Mouse (Mus musculus) heart, postnatal 36 days (tissue): ENCODE measurements around the gene Cmpk2. TPM values are rescaled to one million over a fixed set of nuclear protein-coding genes. Genes with fewer than 3 reads are reported as not detected.
A peak's percentile ranks its signal among the peaks of the same experiment; 100 is the strongest.
"Not testable (repeated sequence)": the region's sequence is repeated elsewhere in the genome, so short reads cannot be mapped to it uniquely, and the experiment has no call there.

Source experiments
- DNase-seq, 2 experiments: peaks; one replicate each; pipeline ENCODE4 v3.0.0; 2021 to 2022
- intact Hi-C: fragments of 180-260 bp; cut with DNase I; formaldehyde crosslinking; loops from one replicate; pipeline ENCODE4 v1.15.1; 2025
- total RNA-seq, 2 experiments: library from RNA; stranded (reverse); gene quantifications; 2 replicates each; pipeline ENCODE4 v1.2.3; 2021

The Cmpk2 gene
- total RNA-seq, 2 experiments from 2014 or later: 4.6 to 9.9 TPM

DNA sequence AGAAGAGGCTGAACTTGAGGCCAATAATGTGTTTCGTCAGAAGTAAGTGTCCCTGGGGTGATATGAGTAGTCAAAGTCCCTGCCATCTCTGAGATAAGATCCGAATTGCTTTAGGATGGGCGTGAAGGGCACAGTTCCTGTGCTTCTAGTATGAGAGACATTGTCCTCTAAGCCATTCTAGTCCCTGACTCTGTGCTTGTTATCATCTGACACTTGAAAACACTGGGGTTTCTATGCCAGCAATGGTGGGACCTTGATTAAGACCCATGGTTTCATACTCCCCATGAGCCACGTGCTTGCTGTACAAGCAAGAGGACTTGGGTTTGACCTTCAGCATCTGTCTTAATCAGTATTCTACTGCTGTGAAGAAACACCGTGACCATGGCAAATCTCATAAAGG lies 8.2 kb downstream of the Cmpk2 start:
- DNase-seq: no peak
- intact Hi-C loops: no loop called here

DNA sequence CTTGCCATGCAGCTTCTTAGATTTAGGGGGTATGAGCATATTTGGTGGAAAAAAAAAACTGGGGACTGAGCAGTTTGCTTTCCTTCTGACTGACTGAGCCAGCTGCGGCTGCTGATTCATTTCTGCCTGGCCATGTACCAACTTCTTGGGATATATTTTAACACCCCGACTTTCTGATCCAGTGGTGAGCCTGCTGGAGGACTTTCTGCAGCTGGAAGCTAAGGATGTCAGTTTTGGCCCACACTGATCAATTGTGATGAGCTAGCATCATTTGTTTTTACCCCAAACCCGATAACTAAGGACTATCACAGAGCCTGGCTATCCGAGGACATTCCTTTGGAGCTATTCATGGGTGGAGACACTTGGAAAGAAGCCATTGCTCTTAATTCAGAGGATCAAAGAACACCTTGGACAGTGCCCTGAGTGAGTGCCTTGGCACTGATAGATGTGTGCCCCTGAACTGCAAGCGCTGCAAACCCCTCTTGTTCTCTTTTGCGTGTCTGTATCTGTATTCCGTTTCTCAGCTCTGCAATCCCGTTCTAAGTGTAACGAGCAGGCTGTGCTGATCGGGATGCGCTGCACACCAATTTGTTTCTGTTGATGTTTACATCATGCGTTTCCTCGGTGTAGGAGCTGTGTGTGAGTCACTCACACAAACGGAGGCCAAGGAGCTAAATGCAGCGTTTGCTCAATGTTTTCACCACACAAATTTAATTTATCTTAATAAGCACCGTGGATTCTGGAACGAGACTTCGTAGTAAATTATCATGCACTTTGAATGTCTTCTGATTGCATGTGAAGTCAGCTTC lies 9.4 kb downstream of the Cmpk2 start:
- intact Hi-C loops: no loop called here

DNA sequence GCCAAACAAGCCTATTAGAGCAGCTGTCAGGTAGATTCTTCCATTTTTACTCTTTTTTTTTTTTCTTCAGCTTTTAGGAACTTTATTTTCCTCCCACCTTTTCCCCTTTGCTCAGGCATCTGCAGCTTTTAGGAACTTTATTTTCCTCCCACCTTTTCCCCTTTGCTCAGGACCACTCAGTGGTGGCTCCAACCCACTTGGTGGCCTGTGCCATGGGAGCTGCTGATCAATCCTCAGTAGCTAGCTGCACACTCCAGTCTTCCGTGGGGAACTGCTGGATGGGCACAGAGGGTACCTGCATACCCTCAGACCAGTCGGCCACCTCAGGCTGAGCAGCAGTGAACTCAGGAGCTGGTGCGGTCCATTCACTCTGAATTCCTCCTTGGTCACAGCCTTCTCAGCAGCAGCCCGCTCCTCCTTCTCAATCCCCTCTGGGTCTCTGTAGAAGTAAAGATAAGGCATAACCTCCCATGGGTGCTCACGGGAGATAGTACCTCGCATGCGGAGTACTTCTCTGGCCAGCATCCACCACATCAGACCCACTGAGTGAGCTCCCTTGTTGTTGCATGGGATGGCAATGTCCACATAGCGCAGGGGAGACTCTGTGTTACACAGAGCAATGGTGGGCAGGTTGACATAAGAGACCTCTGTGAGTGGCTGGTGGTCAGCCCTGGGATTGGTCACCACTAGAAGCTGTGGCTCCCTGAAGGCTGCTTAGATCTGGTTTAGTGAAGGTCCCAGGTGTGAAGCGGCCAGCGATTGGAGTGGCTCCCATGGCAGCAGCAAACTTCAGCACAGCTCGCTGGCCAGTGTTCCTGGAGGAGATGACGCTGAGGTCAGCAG lies 17.0 kb downstream of the Cmpk2 start:
- intact Hi-C loops, DNase-seq: not testable (repeated sequence)

More for the DNA sequence above, 9.4 kb downstream of the Cmpk2 start:
- peak; percentile 26 to 52 for DNase-seq

DNA sequence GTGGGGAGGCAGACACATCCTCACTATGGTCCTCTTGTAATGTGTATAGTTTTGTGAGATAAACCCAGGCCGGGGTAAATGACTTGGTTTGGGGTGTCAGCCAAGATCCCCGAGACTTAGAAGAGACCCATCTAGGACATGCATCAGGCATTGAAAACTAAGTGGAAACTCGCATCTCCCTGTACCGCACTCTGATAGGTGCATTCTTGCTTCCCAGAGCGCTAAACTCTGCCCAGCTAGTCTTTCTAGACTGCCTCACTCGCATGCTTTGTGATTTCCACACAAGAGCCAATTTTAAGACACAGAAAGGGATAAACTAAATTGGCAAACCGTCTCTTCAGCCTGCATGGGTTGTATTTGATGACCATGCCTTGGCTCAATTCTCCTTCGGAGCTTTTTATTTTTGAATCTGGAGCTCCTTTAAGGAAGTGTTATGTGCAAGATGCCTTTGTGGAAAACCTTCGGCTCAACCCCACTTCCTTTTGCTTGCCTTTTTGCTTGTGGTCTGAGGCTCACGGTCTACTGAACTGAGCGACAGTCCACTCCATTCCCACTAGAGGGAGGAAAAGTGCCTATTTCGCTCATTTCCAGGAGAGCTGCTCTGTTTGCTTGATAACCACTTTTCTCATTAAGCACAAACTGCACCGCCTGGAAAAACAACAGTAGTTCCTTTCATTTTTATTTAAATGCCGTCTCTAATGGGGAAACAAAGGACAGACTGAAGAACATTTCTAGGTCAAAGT lies 19.0 kb downstream of the Cmpk2 start:
- no peak for DNase-seq
- intact Hi-C loops: no loop called here

DNA sequence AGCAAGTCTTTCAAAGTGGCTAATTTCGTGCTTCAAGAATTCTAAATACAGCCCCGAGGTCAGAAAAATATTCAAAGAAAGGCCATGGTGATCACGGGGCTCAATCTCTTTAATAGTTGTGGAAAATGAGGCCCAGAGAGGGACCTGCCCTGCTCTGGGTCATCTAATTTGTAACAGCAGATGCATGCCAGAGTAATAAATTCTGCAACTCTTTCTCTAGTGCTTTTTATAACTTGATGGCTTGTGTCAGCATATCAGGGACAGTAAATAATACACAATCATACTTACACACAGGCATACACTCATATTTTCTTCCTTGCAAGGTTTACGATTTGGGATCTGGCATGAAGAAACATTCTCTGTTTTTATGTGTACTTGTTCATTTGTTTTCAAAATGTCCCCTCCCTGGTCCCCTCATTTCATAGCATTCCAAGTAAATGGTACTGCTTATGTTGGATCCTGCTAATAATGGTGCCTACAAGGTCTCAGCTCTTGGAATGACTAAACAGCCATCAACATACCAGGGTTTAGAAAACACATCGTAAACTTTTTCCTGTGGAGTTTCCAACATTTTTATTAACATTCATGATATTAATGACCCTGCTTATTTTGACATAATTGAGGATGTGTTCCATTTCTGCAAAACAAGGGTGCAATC lies 19.7 kb downstream of the Cmpk2 start:
- intact Hi-C loops: no loop called here
- no peak for DNase-seq

DNA sequence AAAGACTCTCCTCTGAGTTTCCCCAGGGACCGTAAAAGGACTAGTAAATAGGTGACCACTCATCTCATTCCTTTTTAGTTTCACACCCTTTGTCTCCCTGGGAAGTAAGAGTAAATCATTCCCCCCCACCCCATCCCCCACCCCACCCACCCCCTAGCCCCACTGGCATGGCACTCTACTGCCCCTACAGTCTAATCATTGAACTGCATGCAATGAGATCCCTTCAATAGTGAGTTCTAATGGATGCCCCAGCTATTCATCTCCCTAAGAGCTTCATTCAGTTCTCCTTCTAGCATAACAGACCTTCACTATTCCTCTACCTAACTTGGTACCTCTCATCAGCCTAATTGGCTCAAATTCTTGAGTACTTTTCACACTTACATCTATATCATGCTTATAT lies 20.9 kb downstream of the Cmpk2 start:
- intact Hi-C loops: no loop called here
- DNase-seq: no peak

DNA sequence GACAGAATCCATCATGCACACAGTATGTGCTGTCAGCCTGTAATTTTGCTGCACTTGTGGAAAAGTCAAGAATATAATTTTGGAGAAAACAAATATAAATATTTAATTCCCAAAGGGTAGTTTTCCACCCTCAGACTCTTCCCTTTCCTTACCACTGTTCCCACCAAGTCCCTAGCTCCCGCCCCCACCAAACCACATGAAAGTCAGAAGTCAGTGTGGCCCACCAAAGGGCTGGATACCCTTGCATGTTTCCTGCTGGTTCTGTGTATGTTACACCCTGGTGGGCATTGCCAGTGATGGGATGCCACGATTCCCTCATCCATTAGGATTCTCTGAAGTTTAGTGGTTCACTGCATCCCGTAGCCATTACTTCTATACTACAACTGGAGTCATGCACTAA lies 32.0 kb downstream of the Cmpk2 start:
- no peak for DNase-seq
- intact Hi-C loops: no loop called here

DNA sequence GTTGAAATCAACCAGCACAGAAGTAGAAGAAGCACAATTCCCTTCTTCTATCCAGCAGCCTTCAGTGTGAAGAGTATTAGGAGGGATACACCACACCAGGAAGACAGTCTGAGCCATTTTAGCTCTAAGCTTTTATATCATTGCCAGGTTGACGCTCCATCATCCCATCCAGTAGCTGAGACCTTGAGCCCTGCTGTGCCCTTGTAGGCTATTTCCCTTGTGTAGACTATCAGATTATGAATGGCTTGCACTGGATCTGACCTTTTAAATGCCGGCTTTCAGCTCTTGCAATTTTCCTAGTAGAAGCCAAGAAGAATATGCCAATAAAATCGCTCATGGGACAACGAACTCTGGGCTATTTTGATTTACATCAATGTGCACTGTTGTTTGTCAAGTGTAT lies 42.0 kb downstream of the Cmpk2 start:
- intact Hi-C loops: no loop called here

DNA sequence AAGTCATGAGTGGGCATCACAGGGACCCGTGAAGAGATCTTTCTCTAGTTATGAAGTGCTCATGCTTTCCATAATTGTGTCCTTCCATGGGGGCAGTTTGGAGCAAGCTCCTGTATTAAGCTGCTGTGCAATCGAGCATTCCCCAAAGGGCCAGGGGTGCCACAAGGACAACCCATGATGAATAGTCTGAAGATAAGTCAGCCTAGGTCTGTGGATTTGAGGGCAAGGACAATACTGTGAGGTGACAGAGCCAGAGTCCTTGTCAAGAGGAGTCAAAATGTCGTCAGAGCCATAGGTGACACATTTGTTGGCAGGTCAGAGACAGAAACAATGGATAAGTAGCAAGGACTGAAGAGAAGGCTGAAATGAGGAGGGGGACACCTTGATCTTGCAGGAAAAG lies 49.2 kb downstream of the Cmpk2 start:
- intact Hi-C loops: no loop called here
- DNase-seq: no peak

More for the DNA sequence above, 42.0 kb downstream of the Cmpk2 start:
- no peak for DNase-seq

DNA sequence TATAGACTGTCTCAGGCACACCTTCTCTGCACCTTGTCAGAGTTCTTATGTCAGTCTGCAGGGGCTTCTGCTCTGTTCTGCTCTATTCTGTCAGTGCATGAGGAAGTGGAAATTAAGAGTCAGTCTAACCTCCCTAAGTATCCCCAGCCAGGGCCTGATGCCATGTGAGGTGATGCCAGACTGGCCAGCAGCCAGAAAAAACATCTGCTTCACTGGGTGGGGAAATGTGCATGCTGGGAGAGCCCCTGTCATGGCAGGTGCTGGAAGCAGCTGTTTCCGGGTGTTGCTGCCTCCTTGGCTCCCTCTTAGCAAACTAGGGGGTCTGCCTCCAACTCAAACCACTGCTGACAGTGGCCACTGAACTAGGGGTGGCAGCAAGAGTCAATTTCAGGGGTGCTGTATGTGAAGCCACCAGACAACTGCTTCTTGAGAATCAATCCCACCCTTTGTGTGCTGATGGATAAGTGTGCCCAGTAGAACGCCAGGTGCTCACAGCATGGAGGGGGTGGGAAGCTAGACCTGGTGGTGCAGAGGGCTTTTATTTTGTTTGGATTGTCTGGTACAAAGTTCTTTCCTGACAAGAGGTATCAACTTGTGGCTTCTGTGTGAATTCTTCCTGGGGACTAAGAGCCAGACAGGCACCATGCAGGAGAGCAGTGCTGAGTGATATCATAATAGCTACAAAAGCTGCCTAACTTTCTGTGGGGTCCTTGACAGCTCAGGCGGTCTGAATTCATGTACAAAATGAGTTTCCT lies 56.1 kb downstream of the Cmpk2 start:
- intact Hi-C loops: no loop called here
- peak; percentile 45 to 55 for DNase-seq

DNA sequence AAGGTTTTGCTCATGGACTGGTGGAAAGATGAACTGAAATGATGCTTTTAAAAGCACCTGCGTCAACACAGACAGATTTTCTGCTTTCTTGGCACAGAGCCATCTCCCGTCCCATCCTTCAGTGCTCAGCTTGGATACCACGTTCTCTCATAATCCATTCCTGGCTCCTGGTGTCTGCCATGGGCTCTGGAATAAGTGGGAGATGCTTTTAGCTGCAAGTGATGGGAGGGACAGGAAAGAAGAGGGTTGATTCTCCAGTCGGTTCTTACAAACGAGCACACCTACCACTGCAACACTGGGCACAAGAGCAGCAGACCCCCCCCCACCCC lies 56.7 kb downstream of the Cmpk2 start:
- intact Hi-C loops: no loop called here
- no peak for DNase-seq

Other genes starting within 250 kb of the Cmpk2 start
- 10 to 100 TPM; 13.4 to 23.5 TPM for gene Rnf144a, start 54.0 kb upstream of the Cmpk2 start, total RNA-seq
- gene Rsad2, start 12.8 kb upstream of the Cmpk2 start, total RNA-seq: 10 to 100 TPM in 1 of 2 experiments, 1 to 10 TPM in 1; 8.0 to 23.8 TPM